Mouse (Mus musculus): ENCODE measurements around the gene Gm21060. TPM values are rescaled to one million over a fixed set of nuclear protein-coding genes. Genes with fewer than 3 reads are reported as not detected.

The Gm21060 gene
- polyA plus RNA-seq, 1 experiment from 2014 or later = not detected

Other genes with a start within 250 kb of the Gm21060 start
- 24.7 and 30.7 TPM in 2 replicates for gene Zfp950, start 156.2 kb downstream of the Gm21060 start, polyA plus RNA-seq (2014; fragmentation: Nextera tagmentation; extraction: Ambion mirVana)
- gene Gm7102, start 120.8 kb downstream of the Gm21060 start, polyA plus RNA-seq (2014; fragmentation: Nextera tagmentation; extraction: Ambion mirVana) = 0.11 TPM in 1 of 2 replicates, not detected in the other
- gene Gm6020, start 113.2 kb downstream of the Gm21060 start, polyA plus RNA-seq (2014; fragmentation: Nextera tagmentation; extraction: Ambion mirVana) = not detected in 2 replicates
- gene Csf2ra, start 68.6 kb downstream of the Gm21060 start, polyA plus RNA-seq (2014; fragmentation: Nextera tagmentation; extraction: Ambion mirVana) = 10.9 and 11.8 TPM in 2 replicates

All from midbrain, embryonic 11.5 days (tissue).